In genomic region chr3:55523735-55524477, GRCm38 (mm10) we compare ENCODE assay signal across 11 mouse cellular contexts. TPM values are rescaled to one million over a fixed set of nuclear protein-coding genes. Genes with fewer than 3 reads are reported as not detected.
DNase-seq lines count a peak whose midpoint lies in the region; ATAC-seq and TF ChIP-seq lines count a peak whose summit lies in the region.
"Had no signal": no experiment of that assay in that cellular context is flagged by ENCODE, and none has a peak within 500 bp of the region (broad histone marks: within the 10 kb centered on the region; RNA-seq: fewer than 3 reads in every experiment).

No protein-coding gene starts in this region.

- no peak for TF ChIP-seq POLR2A in olfactory bulb, adult 2 months (IDR thresholded peaks at IDR 0.05; ENCODE audit: insufficient read depth, low read depth, low read length)

- H3K9ac ChIP-seq in embryonic facial prominence, embryonic 15.5 days: no peak overlapping the region
- H3K9ac ChIP-seq in intestine, embryonic 16.5 days (ENCODE audit: low read depth, low read length): no peak overlapping the region
- H3K9ac ChIP-seq: heart, embryonic 15.5 days had no signal

- peak in 1 of 2 experiments; percentile 57 for DNase-seq in layer of hippocampus, adult 2 months (ENCODE audit: low spot score in 2 of 2)
- DNase-seq in layer of hippocampus, adult 11-12 months (ENCODE audit: low spot score): no peak
- DNase-seq in layer of hippocampus, postnatal 36 days: no peak
- no peak for DNase-seq in spleen, postnatal 10 days (ENCODE audit: low spot score in 2 of 2)
- DNase-seq: right cerebral cortex, adult 18-20 months had no signal

- ATAC-seq in embryonic facial prominence, embryonic 15.5 days (ENCODE audit: insufficient number of reproducible peaks, low FRiP score, low TSS enrichment, low read depth): peak; percentile 55
- ATAC-seq in intestine, embryonic 16.5 days: no peak; the same call in 1 of the 2 replicates

- H3K4me1 ChIP-seq in embryonic facial prominence, embryonic 15.5 days: peaks cover 16% of the 10 kb centered on the region
- no peaks in the 10 kb centered on the region for H3K4me1 ChIP-seq in intestine, embryonic 16.5 days (ENCODE audit: control insufficient read depth, insufficient read depth, low read length)
- H3K4me1 ChIP-seq in olfactory bulb, adult 2 months (ENCODE audit: control insufficient read depth, insufficient read depth, low read length): peaks cover 16% of the 10 kb centered on the region
- H3K4me1 ChIP-seq: heart, embryonic 15.5 days had no signal

- peak; percentile 47 for TF ChIP-seq CTCF in layer of hippocampus, adult 2 months (conservative IDR thresholded peaks at IDR 0.05)
- TF ChIP-seq CTCF in olfactory bulb, adult 2 months (IDR thresholded peaks at IDR 0.05; ENCODE audit: insufficient read depth, low read depth, low read length): no peak

- no peaks in the 10 kb centered on the region for H3K36me3 ChIP-seq in embryonic facial prominence, embryonic 15.5 days
- no peaks in the 10 kb centered on the region for H3K36me3 ChIP-seq in intestine, embryonic 16.5 days (ENCODE audit: control insufficient read depth, insufficient read depth, low read length)
- H3K36me3 ChIP-seq: heart, embryonic 15.5 days had no signal

- H3K27me3 ChIP-seq in embryonic facial prominence, embryonic 15.5 days: no peaks in the 10 kb centered on the region
- 0 out of 2 replicates have a peak, but pooled peaks cover 2% of the 10 kb centered on the region for H3K27me3 ChIP-seq in intestine, embryonic 16.5 days (replicated peaks; ENCODE audit: control insufficient read depth, insufficient read depth, low read length)
- H3K27me3 ChIP-seq: heart, embryonic 15.5 days; Patski had no signal

- H3K27ac ChIP-seq in layer of hippocampus, adult 2 months: peak overlapping the region; percentile 63
- no peak overlapping the region for H3K27ac ChIP-seq in embryonic facial prominence, embryonic 15.5 days (replicated peaks)
- no peak overlapping the region for H3K27ac ChIP-seq in intestine, embryonic 16.5 days (ENCODE audit: low read length)
- 0 out of 2 replicates have a peak overlapping the region, but pooled peaks have one; percentile 34 for H3K27ac ChIP-seq in olfactory bulb, adult 2 months (ENCODE audit: insufficient read depth, low read depth, low read length)
- H3K27ac ChIP-seq: heart, embryonic 15.5 days had no signal

- no peak overlapping the region for H3K4me2 ChIP-seq in embryonic facial prominence, embryonic 15.5 days (replicated peaks)
- 0 out of 2 replicates have a peak overlapping the region, but pooled peaks have one; percentile 17 for H3K4me2 ChIP-seq in intestine, embryonic 16.5 days (ENCODE audit: low read depth, low read length)
- H3K4me2 ChIP-seq: heart, embryonic 15.5 days had no signal

- no peak overlapping the region for H3K4me3 ChIP-seq in layer of hippocampus, adult 2 months
- no peak overlapping the region for H3K4me3 ChIP-seq in embryonic facial prominence, embryonic 15.5 days (replicated peaks)
- no peak overlapping the region for H3K4me3 ChIP-seq in intestine, embryonic 16.5 days (ENCODE audit: low read length)
- no peak overlapping the region for H3K4me3 ChIP-seq in olfactory bulb, adult 2 months (ENCODE audit: insufficient read depth, low read depth, low read length)
- H3K4me3 ChIP-seq: heart, embryonic 15.5 days had no signal

- no peaks in the 10 kb centered on the region for H3K9me3 ChIP-seq in embryonic facial prominence, embryonic 15.5 days (replicated peaks)
- H3K9me3 ChIP-seq in intestine, embryonic 16.5 days (ENCODE audit: control insufficient read depth, low read length): no peaks in the 10 kb centered on the region
- H3K9me3 ChIP-seq: heart, embryonic 15.5 days had no signal

- 38% methylated on average over 16 of the region's 16 CpGs for WGBS in embryonic facial prominence, embryonic 15.5 days
- WGBS in intestine, embryonic 16.5 days: 34% methylated on average over 16 of the region's 16 CpGs
- WGBS in olfactory bulb, adult 2 months: 31% methylated on average over 16 of the region's 16 CpGs

RNA-seq across cellular contexts. Expression of gene Gm21954, which starts 51.9 kb away (rescaled TPM):
- not detected for total RNA-seq in layer of hippocampus, adult 2 months (2021)
- polyA plus RNA-seq in embryonic facial prominence, embryonic 15.5 days (2015; fragmentation: Nextera tagmentation; extraction: Ambion mirVana): not detected in 2 replicates
- not detected in 2 replicates for polyA plus RNA-seq in intestine, embryonic 16.5 days (2015; fragmentation: Nextera tagmentation; extraction: Ambion mirVana)
- not detected in 2 replicates for polyA plus RNA-seq in olfactory bulb, adult 2 months (2012; ENCODE audit: insufficient read depth, insufficient read length, low replicate concordance, missing spikeins)
- total RNA-seq in layer of hippocampus, postnatal 36 days (2021): not detected
- total RNA-seq: liver, adult 2 months had no signal
- polyA plus RNA-seq: heart, embryonic 15.5 days; liver, adult 2 months; Patski had no signal

Comparison
In these comparisons a context has a peak if more than half of its experiments do, and no peak if none do; other contexts are left out.
1. H3K27ac ChIP-seq: peak in layer of hippocampus, adult 2 months (single experiment) and olfactory bulb, adult 2 months (single experiment); none in embryonic facial prominence, embryonic 15.5 days (single experiment) and intestine, embryonic 16.5 days (single experiment).